Mouse (Mus musculus) erythroblast, embryonic 14.5 days (primary cell): ENCODE data around the gene Ptprr.

ENCODE experiments used
- GATA1 ChIP-seq: IDR thresholded peaks from 2 replicates; pipeline ENCODE4 v1.6.1; 2012; ENCODE audit warnings: low read length, inconsistent platforms, mixed read lengths
- TAL1 ChIP-seq: IDR thresholded peaks from 3 replicates; pipeline ENCODE4 v1.6.1; 2012; ENCODE audit warnings: low read length, inconsistent platforms, mixed read lengths

DNA sequence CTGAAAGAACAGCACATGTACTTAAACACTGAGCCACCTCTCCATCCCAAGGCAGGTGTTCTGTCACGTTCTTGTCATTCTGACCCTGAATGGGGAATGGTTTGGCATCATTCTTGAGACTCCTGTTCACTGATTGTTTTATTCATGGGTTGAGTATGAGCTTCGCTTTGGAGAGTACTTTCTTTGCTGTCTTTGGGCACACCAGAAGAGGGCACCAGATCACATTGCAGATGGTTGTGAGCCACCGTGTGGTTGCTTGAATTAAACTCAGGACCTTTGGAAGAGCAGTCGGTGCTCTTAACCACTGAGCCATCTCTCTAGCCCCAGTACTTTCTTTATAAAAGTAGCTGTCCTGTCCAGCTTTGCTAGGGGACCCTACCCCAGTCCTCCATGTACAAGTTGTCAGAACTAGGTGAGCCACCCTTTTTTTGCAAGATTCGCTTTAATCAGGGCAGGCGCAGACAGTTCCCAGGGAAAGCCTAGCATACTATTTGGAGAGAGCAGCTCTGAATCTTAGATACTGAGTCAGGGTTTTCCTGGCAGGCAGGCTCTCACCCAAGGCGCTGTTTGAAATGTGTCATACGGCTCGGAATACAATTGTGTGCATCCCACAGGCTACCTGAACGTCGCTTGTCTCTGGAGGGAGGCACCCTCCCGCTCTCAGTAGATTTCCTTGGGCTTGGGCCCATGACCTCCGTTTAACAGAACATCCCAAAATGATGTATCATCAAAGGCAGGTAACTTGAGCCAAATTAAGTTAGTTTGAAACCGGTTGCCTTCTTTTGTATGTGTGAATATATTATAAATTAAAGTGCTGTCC, 178.8 kb downstream of the Ptprr start:
- TF ChIP-seq TAL1, result no peak
- TF ChIP-seq GATA1, result no peak
